Mouse (Mus musculus): ENCODE data around the gene Dock4. TPM values are rescaled to one million over a fixed set of nuclear protein-coding genes. Genes with fewer than 3 reads are reported as not detected.

Gene Dock4
- polyA plus RNA-seq, 1 experiment from 2014 or later = 0.61 TPM

DNA sequence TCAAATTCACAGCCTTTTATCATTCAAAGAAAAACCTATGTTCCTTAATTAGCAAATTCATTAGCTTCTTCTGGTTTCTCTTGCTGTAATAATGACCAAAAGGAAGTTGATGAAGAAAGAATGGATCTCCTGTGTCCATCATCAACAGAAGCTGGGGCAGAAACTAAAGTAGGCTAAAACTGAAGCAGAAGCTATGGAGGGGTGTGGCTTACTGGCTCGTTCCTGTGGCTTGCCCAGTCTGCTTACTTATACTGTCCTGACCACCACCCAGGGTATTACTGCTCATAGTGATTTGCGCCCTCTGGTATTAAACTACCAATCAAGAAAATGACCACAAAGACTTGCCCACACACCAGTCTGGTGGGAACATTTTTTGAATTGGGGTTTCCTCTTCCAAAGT, 359.5 kb downstream of the Dock4 start:
- Histone ChIP-seq H3K4me2 (no peak overlapping the region), H3K9me3 (replicated peaks) (no peaks in the 10 kb centered on the region), H3K36me3 (no peaks in the 10 kb centered on the region), H3K27ac (no peak overlapping the region), H3K27me3 (no peaks in the 10 kb centered on the region), H3K4me3 (replicated peaks) (no peak overlapping the region), H3K9ac (no peak overlapping the region), H3K4me1 (replicated peaks) (no peaks in the 10 kb centered on the region)
- ATAC-seq (ENCODE audit: low read depth) (no peak), DNase-seq (no peak)
- 45% methylated on average over 2 of the region's 2 CpGs for WGBS (ENCODE audit: insufficient replicate concordance)

DNA sequence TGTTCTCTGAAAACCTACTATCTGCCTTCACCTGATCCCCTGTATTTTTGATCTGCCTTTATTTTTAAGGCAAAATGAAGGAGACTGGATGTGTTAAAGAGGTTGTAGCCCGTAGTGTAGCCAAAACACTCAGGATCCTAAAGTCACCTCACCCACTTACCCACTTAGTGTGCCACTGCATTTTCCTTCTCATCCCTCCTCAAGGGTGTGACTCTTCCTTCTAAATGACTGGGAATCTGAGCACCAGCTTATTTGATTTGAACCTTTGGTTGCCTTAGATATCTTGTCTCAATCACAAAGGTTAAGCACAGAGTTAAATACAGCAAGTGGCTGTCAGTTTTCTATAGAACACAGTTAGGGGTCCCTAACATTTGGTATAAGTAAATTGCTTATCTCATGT, 362.2 kb downstream of the Dock4 start:
- no peak for ATAC-seq (ENCODE audit: low read depth)
- Histone ChIP-seq H3K9me3 (replicated peaks) (no peaks in the 10 kb centered on the region), H3K4me1 (replicated peaks) (no peaks in the 10 kb centered on the region), H3K36me3 (no peaks in the 10 kb centered on the region), H3K27ac (no peak overlapping the region), H3K9ac (no peak overlapping the region), H3K4me3 (replicated peaks) (no peak overlapping the region), H3K4me2 (no peak overlapping the region), H3K27me3 (no peaks in the 10 kb centered on the region)
- 40% methylated on average over 1 of the region's 1 CpGs for WGBS (ENCODE audit: insufficient replicate concordance)
- DNase-seq = no peak

DNA sequence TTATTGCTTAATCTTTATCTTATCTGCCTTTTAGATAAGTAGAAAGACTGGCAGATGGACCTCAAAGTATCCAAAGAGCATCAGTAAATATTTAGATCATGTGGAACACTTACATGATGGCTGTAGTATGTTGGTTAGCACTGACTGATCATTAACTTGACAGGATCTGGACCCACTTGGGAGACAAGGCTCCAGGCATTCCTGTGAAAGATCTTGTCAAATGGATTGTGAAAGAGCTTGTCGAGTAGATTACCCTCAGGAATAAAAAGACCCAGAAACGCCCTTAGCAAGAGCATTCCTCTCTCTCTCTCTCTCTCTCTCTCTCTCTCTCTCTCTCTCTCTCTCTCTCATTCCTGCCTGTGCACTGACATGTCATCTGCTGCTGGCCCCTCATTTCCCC, 367.7 kb downstream of the Dock4 start:
- H3K27ac ChIP-seq = no peak overlapping the region
- ATAC-seq (ENCODE audit: low read depth) (no peak), DNase-seq (no peak)
- H3K9me3 ChIP-seq (replicated peaks) = no peaks in the 10 kb centered on the region
- H3K4me1 ChIP-seq (replicated peaks) = no peaks in the 10 kb centered on the region
- H3K4me3 ChIP-seq (replicated peaks) = no peak overlapping the region
- H3K4me2 ChIP-seq = no peak overlapping the region
- WGBS (ENCODE audit: insufficient replicate concordance) = 36% methylated on average over 2 of the region's 2 CpGs
- no peaks in the 10 kb centered on the region for H3K36me3 ChIP-seq
- no peaks in the 10 kb centered on the region for H3K27me3 ChIP-seq
- no peak overlapping the region for H3K9ac ChIP-seq

- Histone ChIP-seq H3K4me1 (replicated peaks) (no peaks in the 10 kb centered on the region), H3K4me3 (replicated peaks) (no peak overlapping the region), H3K27me3 (no peaks in the 10 kb centered on the region), H3K4me2 (no peak overlapping the region), H3K9me3 (replicated peaks) (no peaks in the 10 kb centered on the region), H3K9ac (no peak overlapping the region), H3K36me3 (no peaks in the 10 kb centered on the region), H3K27ac (no peak overlapping the region)
- ATAC-seq (ENCODE audit: low read depth) (no peak), DNase-seq (no peak)
Measured at GRCm38 (mm10) chr12:40814659-40815363, 369.1 kb downstream of the Dock4 start.

DNA sequence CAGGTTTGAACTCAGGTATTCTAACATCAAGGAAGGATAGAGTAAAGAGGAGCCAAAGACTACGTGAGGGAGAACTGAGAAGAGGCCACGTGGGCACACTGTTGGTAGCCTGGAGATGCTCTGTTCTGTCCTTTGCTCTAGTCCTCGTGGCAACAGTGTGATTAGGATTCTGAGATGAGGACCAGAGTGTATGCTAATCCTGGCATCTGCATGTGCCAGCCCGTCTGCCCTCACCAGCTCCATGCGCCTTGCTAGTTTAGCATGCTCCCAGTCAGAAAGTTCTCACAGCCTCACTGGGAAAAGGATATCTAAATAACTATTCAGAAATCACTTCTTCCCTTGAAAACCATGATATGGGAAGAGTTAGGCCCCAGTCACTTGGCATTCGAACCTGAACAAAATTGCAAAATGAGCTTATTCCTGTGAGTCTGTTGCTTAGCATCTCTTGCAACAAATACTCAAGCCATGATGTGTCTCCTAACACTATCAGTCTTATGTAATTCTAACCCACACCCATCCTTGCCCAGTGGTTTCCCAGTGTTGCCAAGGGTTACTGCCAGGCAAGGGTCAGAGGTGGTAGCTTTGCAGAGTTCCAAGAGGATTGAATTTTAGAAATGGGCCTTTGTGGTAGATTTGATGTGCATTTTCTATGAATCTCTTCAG, 372.4 kb downstream of the Dock4 start:
- 68% methylated on average over 6 of the region's 6 CpGs for WGBS (ENCODE audit: insufficient replicate concordance)
- DNase-seq = no peak
- Histone ChIP-seq H3K9me3 (replicated peaks) (no peaks in the 10 kb centered on the region), H3K27ac (no peak overlapping the region), H3K9ac (no peak overlapping the region), H3K4me1 (replicated peaks) (no peaks in the 10 kb centered on the region), H3K4me2 (no peak overlapping the region), H3K36me3 (no peaks in the 10 kb centered on the region), H3K27me3 (no peaks in the 10 kb centered on the region), H3K4me3 (replicated peaks) (no peak overlapping the region)
- no peak for ATAC-seq (ENCODE audit: low read depth)

DNA sequence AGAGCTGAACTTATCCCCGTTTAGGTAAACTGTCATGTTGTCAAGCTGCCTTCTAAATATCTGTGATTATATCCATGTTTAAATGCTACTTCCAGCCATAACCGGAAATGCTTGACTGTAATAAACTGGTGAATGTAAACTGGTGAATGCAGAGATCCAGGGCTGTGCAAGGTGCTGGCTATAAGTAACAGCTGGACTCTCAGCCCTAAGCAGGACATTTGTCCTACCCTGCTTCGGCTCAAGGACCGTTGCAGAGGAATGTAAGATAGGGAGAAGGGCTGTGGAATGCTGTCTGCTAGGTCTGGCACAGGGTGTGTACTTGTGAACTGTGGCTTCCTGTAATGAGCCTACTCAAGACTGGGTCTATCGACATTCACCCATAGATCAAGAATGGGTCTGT, 377.9 kb downstream of the Dock4 start:
- Histone ChIP-seq H3K36me3 (no peaks in the 10 kb centered on the region), H3K9ac (no peak overlapping the region), H3K27me3 (no peaks in the 10 kb centered on the region), H3K4me1 (replicated peaks) (no peaks in the 10 kb centered on the region), H3K9me3 (replicated peaks) (no peaks in the 10 kb centered on the region), H3K27ac (no peak overlapping the region), H3K4me3 (replicated peaks) (no peak overlapping the region), H3K4me2 (no peak overlapping the region)
- DNase-seq (no peak), ATAC-seq (ENCODE audit: low read depth) (no peak)
- WGBS (ENCODE audit: insufficient replicate concordance) = 69% methylated on average over 5 of the region's 5 CpGs

DNA sequence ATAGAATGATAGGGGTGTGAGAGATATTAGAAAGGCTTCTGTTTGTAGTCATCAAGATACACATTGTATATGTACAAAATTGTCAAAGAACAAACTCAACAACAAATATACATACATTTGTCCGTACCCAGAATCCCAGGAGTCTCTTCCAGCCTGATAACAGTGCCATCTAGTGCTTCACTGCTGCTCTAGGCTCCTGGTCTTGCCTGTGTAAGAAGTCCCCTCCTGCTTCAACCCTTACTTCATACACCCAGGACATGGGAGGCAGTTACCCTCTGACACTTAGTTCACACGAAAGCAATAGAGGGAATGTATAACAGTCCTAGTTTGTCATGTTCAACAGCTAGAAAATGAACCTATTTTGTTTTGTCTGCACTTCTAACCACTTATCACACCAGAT, 378.5 kb downstream of the Dock4 start:
- Histone ChIP-seq H3K36me3 (no peaks in the 10 kb centered on the region), H3K4me3 (replicated peaks) (no peak overlapping the region), H3K4me1 (replicated peaks) (no peaks in the 10 kb centered on the region), H3K9me3 (replicated peaks) (no peaks in the 10 kb centered on the region), H3K27ac (no peak overlapping the region), H3K9ac (no peak overlapping the region), H3K4me2 (no peak overlapping the region), H3K27me3 (no peaks in the 10 kb centered on the region)
- ATAC-seq (ENCODE audit: low read depth) (no peak), DNase-seq (no peak)
- WGBS (ENCODE audit: insufficient replicate concordance) = 60% methylated on average over 2 of the region's 2 CpGs

DNA sequence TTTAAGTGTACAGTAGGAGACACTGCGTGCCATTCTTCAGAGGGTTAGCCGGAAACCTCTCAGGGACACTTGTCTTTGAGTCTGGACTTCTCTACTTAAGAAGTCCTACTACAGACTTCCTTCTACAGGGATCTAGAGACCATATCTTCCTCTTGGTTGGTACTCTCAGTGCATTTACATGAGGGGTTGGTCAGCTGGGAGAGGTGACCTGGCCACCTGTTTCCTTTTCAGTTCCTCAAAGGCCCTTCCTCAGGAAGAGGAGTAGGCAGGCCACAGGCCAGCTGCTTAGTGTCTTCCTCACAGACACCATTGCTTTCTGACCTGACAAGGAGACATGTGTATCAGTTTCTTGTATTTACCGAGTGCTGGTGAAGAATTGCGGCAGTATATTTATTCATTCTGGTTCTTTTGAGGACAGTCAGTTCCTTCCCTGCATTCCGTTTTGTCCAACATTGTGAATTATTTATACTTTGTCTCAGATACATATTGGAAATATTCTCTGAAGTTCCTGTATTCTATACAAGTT, 380.2 kb downstream of the Dock4 start:
- DNase-seq = no peak
- Histone ChIP-seq H3K27me3 (no peaks in the 10 kb centered on the region), H3K9ac (no peak overlapping the region), H3K9me3 (replicated peaks) (no peaks in the 10 kb centered on the region), H3K36me3 (no peaks in the 10 kb centered on the region), H3K27ac (no peak overlapping the region), H3K4me3 (replicated peaks) (no peak overlapping the region), H3K4me2 (no peak overlapping the region), H3K4me1 (replicated peaks) (no peaks in the 10 kb centered on the region)
- WGBS (ENCODE audit: insufficient replicate concordance) = 50% methylated on average over 5 of the region's 5 CpGs
- no peak for ATAC-seq (ENCODE audit: low read depth)

DNA sequence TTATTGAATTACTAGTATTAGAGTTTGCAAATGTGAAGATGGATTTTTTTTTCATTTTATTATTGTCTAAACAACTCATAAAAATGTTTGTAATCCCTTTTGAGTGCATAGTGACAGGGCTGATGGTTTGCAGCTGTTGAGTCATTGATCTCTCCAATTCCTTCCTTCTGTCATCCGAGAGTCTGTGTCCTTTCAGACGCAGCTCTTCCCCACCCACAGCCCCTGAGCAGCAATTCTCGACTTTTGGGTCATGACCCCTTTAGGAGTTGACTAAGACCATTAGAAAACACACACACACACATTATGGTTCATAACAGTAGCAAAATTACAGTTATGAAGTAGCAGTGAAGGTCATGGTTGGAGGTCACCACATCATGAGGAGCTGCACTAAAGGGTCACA, 380.7 kb downstream of the Dock4 start:
- Histone ChIP-seq H3K27me3 (no peaks in the 10 kb centered on the region), H3K27ac (no peak overlapping the region), H3K4me2 (no peak overlapping the region), H3K9ac (no peak overlapping the region), H3K4me3 (replicated peaks) (no peak overlapping the region), H3K9me3 (replicated peaks) (no peaks in the 10 kb centered on the region), H3K4me1 (replicated peaks) (no peaks in the 10 kb centered on the region), H3K36me3 (no peaks in the 10 kb centered on the region)
- 39% methylated on average over 3 of the region's 3 CpGs for WGBS (ENCODE audit: insufficient replicate concordance)
- ATAC-seq (ENCODE audit: low read depth) (no peak), DNase-seq (no peak)

DNA sequence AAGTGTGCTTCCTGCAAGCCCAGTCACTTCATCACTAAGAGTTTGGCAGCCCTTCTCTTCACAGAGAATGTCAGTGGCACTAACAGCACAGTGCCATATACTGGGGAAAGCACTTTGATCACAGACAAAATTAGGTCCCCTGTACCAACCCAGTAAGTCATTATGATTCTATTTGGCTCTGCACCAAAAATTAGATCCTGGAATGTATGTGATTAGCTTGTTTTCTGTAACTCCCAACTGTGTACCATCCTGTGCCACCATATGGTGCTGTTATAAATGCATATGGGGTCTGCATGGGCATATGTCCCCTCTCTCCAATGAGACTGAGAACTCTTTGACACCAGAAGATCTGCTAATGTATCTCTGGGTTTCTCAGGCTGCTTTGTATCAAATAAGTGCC, 382.3 kb downstream of the Dock4 start:
- H3K4me2 ChIP-seq = no peak overlapping the region
- H3K4me3 ChIP-seq (replicated peaks) = no peak overlapping the region
- DNase-seq (no peak), ATAC-seq (ENCODE audit: low read depth) (no peak)
- H3K27ac ChIP-seq = no peak overlapping the region
- H3K9me3 ChIP-seq (replicated peaks) = no peaks in the 10 kb centered on the region
- no peaks in the 10 kb centered on the region for H3K36me3 ChIP-seq
- H3K27me3 ChIP-seq = no peaks in the 10 kb centered on the region
- no peaks in the 10 kb centered on the region for H3K4me1 ChIP-seq (replicated peaks)
- no peak overlapping the region for H3K9ac ChIP-seq

DNA sequence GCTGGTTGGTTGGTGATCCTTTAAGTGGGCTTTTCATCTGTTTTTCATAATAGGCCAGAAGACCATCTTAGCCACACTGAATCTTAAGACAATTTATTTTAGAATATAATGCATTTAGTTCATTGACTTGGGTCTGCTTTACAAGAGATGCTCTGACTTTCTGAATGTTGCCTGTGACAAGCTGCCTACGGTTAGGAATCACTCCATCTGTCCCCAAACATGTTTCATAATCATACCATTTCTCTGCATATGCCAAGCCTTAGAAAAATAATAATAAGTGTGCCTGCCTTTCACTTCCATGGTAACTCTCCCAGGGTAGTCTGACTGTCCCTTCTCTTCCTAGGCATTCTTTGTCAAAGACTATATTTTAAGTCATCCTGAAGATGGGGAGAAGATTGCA, 383.5 kb downstream of the Dock4 start:
- Histone ChIP-seq H3K27me3 (no peaks in the 10 kb centered on the region), H3K4me3 (replicated peaks) (no peak overlapping the region), H3K9ac (no peak overlapping the region), H3K27ac (no peak overlapping the region), H3K9me3 (replicated peaks) (no peaks in the 10 kb centered on the region), H3K4me2 (no peak overlapping the region), H3K4me1 (replicated peaks) (no peaks in the 10 kb centered on the region), H3K36me3 (no peaks in the 10 kb centered on the region)
- DNase-seq (no peak), ATAC-seq (ENCODE audit: low read depth) (no peak)
- 66% methylated on average over 1 of the region's 1 CpGs for WGBS (ENCODE audit: insufficient replicate concordance)

DNA sequence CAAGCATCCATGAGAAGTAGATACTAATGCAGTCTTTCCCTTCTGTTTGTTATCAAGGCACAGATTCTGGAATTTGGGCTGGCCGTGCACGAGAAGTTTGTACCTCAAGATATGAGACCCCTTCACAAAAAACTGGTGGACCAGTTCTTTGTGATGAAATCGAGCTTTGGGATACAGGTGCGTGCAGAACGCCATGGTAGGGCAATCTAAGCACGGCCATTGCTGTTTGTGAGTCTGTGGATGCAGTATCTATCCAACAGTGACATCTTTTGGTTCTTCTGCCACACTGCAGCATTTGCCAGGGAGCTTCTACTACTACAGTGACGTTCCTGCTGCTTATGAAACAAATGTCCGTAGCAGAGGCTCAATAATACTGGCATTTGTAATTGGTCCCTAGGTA, 386.4 kb downstream of the Dock4 start:
- Histone ChIP-seq H3K27me3 (no peaks in the 10 kb centered on the region), H3K9me3 (replicated peaks) (no peaks in the 10 kb centered on the region), H3K4me3 (replicated peaks) (no peak overlapping the region), H3K9ac (no peak overlapping the region), H3K4me1 (replicated peaks) (no peaks in the 10 kb centered on the region), H3K36me3 (no peaks in the 10 kb centered on the region), H3K4me2 (no peak overlapping the region), H3K27ac (no peak overlapping the region)
- WGBS (ENCODE audit: insufficient replicate concordance) = 56% methylated on average over 8 of the region's 8 CpGs
- no peak for ATAC-seq (ENCODE audit: low read depth)
- DNase-seq = no peak

All from liver, embryonic 13.5 days (tissue).